Mouse (Mus musculus) heart, embryonic 10.5 days (tissue): ENCODE measurements around the gene Fcgr2b. TPM values are rescaled to one million over a fixed set of nuclear protein-coding genes. Genes with fewer than 3 reads are reported as not detected.

ENCODE experiments used
- DNase-seq: peaks from one replicate; pipeline ENCODE4 v3.0.0-alpha.2; 2017; ENCODE audit warnings: low spot score
- H3K27ac ChIP-seq: fragments of 300-500 bp; sonication (generic); 2 replicates; pipeline ENCODE4 v1.5.1; 2016; ENCODE audit warnings: mild to moderate bottlenecking
- H3K27me3 ChIP-seq: fragments of 300-500 bp; sonication (generic); 2 replicates; pipeline ENCODE4 v1.6.1; 2016; ENCODE audit warnings: mild to moderate bottlenecking; ENCODE audit not compliant: poor library complexity, insufficient read depth, severe bottlenecking
- H3K36me3 ChIP-seq: fragments of 300-500 bp; sonication (generic); 2 replicates; pipeline ENCODE4 v1.6.1; 2016; ENCODE audit warnings: mild to moderate bottlenecking, moderate library complexity
- H3K4me1 ChIP-seq: fragments of 300-500 bp; sonication (generic); 2 replicates; pipeline ENCODE4 v1.6.1; 2016; ENCODE audit warnings: mild to moderate bottlenecking
- H3K4me3 ChIP-seq: fragments of 300-500 bp; sonication (generic); 2 replicates; pipeline ENCODE4 v1.5.1; 2016; ENCODE audit warnings: mild to moderate bottlenecking, moderate library complexity
- H3K9me3 ChIP-seq: fragments of 300-500 bp; sonication (generic); 2 replicates; pipeline ENCODE4 v1.6.1; 2016; ENCODE audit warnings: mild to moderate bottlenecking, moderate library complexity
- WGBS: fragments of 180-500 bp; shearing (Covaris S2); methylation state at CpG from one replicate; pipeline ENCODE4 v1.1.7; 2016; 5-methylcytosine and 5-hydroxymethylcytosine counted together
- polyA plus RNA-seq: library from polyadenylated mRNA; unstranded; fragments of >200 nt; fragmentation: Nextera tagmentation; extraction: Ambion mirVana; gene quantifications from 2 replicates; pipeline ENCODE4 v1.2.1, GENCODE M21; 2016

The Fcgr2b gene
- polyA plus RNA-seq, 1 experiment from 2014 or later: not detected

DNA sequence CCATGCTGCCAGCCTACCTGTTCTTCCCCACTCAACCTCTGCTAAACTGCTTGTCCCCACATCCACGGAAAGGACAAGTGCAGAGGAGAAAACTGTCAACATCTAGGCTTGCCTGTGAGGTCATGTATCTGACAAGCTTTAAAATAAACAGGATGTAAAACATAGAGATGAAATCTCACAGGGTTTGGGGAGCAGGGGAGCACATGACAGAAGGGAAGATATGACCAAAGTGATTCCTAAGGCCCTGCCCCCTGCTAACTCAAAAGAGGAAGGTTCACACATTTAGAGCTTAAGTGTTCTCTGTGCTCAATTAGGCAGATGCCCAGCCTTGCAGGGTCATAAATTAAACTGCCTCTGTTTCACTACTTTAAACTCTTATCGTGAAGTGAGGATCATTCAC lies 42.0 kb downstream of the Fcgr2b start:
- Histone ChIP-seq H3K4me1 (no peaks in the 10 kb centered on the region), H3K27me3 (no peaks in the 10 kb centered on the region), H3K4me3 (no peak overlapping the region), H3K36me3 (no peaks in the 10 kb centered on the region), H3K27ac (no peak overlapping the region), H3K9me3 (no peaks in the 10 kb centered on the region)
- DNase-seq: no peak
- 74% methylated on average over 2 of the region's 2 CpGs for WGBS

DNA sequence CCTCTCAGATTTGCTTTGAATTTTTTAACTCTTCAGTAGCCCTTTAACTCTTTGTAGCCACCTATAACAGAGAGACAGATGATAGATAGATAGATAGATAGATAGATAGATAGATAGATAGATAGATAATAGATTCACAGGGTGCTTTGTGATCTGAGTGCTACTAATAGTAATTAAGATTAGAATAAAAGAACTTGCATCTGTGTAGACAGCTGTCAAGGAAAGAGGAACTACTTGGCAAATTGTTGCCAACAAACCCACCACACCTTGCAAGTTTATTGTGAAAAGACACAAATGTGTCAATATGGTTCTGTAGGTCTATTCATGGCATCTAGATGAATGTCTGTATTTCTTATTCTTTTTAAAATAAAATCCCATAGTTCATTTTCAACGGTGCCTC lies 42.4 kb downstream of the Fcgr2b start:
- Histone ChIP-seq H3K4me1 (no peaks in the 10 kb centered on the region), H3K27ac (no peak overlapping the region), H3K4me3 (no peak overlapping the region), H3K9me3 (no peaks in the 10 kb centered on the region), H3K36me3 (no peaks in the 10 kb centered on the region), H3K27me3 (no peaks in the 10 kb centered on the region)
- DNase-seq: no peak
- 72% methylated on average over 1 of the region's 1 CpGs for WGBS

DNA sequence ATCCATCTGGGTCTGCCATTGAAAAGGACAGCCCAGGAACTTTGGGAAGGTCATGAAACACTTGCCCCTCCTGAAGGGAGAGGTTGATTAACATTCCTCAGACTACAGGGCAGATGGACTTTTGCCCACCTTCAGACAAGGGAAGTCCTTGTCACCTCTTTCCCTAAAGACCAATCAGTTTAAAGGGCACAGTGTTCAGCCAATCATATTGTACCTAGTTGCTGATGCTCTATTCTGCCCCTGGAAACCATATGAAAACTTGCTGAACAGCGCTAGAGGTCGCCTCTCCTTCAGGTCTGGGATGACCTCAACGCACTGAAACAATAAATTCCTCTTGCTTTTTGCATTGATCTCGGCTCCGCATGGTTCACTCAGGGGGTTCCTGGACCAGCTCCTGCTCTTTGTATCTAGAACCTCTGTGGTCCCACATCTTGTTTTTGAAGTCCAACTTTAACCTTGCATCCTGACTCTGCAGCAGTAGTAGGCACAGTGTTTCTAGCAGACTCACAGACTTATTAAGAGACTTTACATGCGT lies 42.9 kb downstream of the Fcgr2b start:
- no peak overlapping the region for H3K4me3 ChIP-seq
- H3K9me3 ChIP-seq: no peaks in the 10 kb centered on the region
- H3K4me1 ChIP-seq: no peaks in the 10 kb centered on the region
- no peaks in the 10 kb centered on the region for H3K27me3 ChIP-seq
- no peak overlapping the region for H3K27ac ChIP-seq
- H3K36me3 ChIP-seq: no peaks in the 10 kb centered on the region
- DNase-seq: no peak
- WGBS: 73% methylated on average over 6 of the region's 6 CpGs

DNA sequence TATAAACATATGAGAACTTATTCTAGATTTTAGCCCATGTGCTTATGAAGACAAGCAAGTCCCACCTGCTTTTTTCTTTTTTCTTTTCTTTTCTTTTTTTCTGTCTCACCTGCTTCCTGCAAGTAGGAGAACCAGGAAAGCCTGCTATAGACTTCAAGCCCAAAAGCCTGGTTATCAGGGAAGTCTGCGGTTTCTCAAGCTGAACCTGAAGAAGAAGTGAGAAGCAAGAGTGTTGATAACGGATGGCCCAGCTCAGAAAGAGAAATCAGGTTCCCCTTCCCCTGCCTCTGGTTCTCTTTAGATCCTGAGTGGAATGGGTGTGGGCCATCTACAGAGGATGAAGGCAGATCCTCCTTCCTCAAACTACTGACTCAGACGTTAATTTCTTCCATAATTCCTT lies 44.3 kb downstream of the Fcgr2b start:
- no peak for DNase-seq
- H3K4me1 ChIP-seq: no peaks in the 10 kb centered on the region
- H3K4me3 ChIP-seq: no peak overlapping the region
- no peak overlapping the region for H3K27ac ChIP-seq
- no peaks in the 10 kb centered on the region for H3K9me3 ChIP-seq
- no peaks in the 10 kb centered on the region for H3K27me3 ChIP-seq
- 74% methylated on average over 3 of the region's 3 CpGs for WGBS
- H3K36me3 ChIP-seq: no peaks in the 10 kb centered on the region

DNA sequence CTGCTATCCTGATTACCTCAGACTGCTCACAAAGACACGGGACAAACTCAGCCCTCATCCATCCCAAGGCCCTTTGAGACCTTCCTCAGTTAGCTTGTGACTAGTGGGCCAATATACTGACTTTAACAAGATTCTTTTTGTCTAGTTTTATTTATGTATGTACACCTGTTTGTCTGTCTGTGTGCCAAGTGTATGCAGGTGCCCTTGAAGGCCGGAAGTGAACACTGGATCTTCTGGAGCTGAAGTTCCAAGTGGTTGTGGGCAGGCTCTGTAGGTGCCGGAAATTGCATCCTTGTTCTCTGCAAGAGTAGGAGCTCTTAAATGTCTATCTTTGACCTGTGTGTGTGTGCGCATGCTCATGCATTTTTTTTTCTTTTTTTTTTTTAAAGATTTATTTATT lies 47.1 kb downstream of the Fcgr2b start:
- 83% methylated on average over 4 of the region's 4 CpGs for WGBS
- no peaks in the 10 kb centered on the region for H3K27me3 ChIP-seq
- H3K9me3 ChIP-seq: no peaks in the 10 kb centered on the region
- H3K4me3 ChIP-seq: no peak overlapping the region
- no peaks in the 10 kb centered on the region for H3K36me3 ChIP-seq
- no peaks in the 10 kb centered on the region for H3K4me1 ChIP-seq
- H3K27ac ChIP-seq: no peak overlapping the region
- DNase-seq: no peak

DNA sequence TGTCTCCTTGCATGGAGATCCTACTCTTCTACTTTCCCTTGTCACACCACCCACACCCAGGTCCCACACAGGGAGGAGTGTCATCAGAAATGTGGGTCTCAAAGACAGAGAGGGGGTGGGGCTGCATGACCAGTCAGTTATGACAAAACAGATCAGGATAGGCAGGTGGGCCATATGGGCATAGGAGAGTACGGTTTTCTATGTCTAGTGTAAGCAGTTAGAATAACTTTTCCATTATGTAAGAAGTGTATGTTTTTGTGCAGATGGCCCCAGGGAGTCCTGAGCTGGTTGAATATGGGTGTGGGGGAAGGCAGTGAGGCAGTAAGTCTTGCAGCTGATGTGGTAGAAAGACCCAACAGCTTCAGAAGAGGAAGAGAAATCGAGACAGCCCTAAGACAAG lies 47.9 kb downstream of the Fcgr2b start:
- H3K9me3 ChIP-seq: no peaks in the 10 kb centered on the region
- H3K27ac ChIP-seq: no peak overlapping the region
- no peak overlapping the region for H3K4me3 ChIP-seq
- H3K4me1 ChIP-seq: no peaks in the 10 kb centered on the region
- no peaks in the 10 kb centered on the region for H3K27me3 ChIP-seq
- no peak for DNase-seq
- H3K36me3 ChIP-seq: no peaks in the 10 kb centered on the region
- 69% methylated on average over 2 of the region's 2 CpGs for WGBS

GRCm38 (mm10) chr1:170927378-170927777 lies 49.0 kb downstream of the Fcgr2b start, which contains the start of gene Fcrla:
Gene Fcrla, minus strand, starts transcription at chr1:170927583.
- Histone ChIP-seq H3K9me3 (no peaks in the 10 kb centered on the region), H3K27ac (no peak within 1 kb of the TSS), H3K36me3 (no peaks in the 10 kb centered on the region), H3K4me1 (no peaks in the 10 kb centered on the region), H3K4me3 (no peak within 1 kb of the TSS), H3K27me3 (no peaks in the 10 kb centered on the region)
- DNase-seq: no peak
- WGBS: 77% methylated on average over 3 of the region's 3 CpGs

DNA sequence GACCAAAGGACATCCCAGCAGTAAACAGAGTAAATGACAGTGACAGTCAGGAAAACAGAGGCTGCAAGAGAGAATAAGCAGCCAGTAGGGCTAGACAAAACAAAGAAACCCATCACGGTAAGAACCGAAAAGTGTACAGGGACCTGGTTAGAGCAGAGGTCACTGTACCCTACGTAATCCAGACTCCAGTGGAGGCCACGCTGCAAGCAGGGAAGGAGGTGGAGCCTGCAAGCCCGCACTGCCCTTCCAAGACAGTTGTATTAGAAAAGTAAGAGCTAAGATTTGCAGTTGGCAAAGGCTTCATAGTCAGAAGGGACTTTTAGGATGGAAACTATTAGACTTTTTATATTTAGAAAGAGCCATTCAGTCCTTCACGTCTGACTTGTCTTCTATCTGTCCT lies 49.4 kb downstream of the Fcgr2b start:
- Histone ChIP-seq H3K4me3 (no peak overlapping the region), H3K4me1 (no peaks in the 10 kb centered on the region), H3K36me3 (no peaks in the 10 kb centered on the region), H3K27ac (no peak overlapping the region), H3K27me3 (no peaks in the 10 kb centered on the region), H3K9me3 (no peaks in the 10 kb centered on the region)
- no peak for DNase-seq
- 55% methylated on average over 6 of the region's 6 CpGs for WGBS

DNA sequence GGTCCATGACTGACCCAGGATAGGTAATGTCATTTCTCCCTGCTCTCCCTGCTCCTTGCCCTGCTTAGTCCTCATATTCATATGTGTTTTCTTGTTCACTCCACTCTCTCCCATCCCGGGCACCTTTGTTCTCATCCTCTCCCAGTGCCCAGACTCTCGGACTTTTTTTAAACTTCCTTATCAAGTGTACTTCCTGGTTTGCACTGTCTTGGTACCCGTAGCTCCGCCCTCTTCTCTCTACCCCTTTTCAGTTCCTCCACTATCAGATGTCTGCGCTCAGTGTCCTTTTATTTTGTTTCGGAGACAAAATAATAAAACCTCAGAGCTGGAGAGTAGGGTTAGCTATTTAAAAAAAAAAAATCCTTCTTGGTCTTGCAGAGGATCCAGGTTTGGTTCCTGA lies 51.9 kb downstream of the Fcgr2b start:
- H3K27me3 ChIP-seq: no peaks in the 10 kb centered on the region
- 53% methylated on average over 6 of the region's 6 CpGs for WGBS

GRCm38 (mm10) chr1:170919308-170919707 lies 57.0 kb downstream of the Fcgr2b start:
- WGBS: 93% methylated on average over 8 of the region's 8 CpGs
- Histone ChIP-seq H3K9me3 (no peaks in the 10 kb centered on the region), H3K27me3 (peaks cover 3% of the 10 kb centered on the region; the same call in 1 of the 2 replicates)

More for the DNA sequence above, 51.9 kb downstream of the Fcgr2b start:
- DNase-seq: no peak
- Histone ChIP-seq H3K36me3 (no peaks in the 10 kb centered on the region), H3K4me1 (no peaks in the 10 kb centered on the region), H3K4me3 (no peak overlapping the region), H3K9me3 (no peaks in the 10 kb centered on the region), H3K27ac (no peak overlapping the region)

DNA sequence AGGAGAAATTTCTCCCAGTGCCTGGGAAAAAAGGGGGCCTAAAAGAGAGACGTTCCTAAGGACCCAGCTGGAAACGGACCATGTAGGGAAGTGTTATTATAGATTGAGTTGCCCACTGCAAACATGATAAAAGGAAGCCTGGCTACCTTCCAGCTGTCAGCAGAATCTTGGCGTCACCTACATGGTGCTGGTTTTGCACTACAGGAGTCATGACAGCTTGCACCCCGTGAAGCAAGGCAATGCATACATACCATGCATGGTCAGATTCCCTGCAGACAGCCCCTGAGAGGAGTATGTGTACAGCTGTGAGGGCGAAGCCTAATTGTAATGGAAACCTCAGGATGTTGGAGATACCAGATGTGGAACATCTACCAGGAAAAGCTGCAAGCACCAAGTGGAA lies 60.7 kb downstream of the Fcgr2b start:
- WGBS: 37% methylated on average over 5 of the region's 5 CpGs

More at GRCm38 (mm10) chr1:170919308-170919707, 57.0 kb downstream of the Fcgr2b start:
- Histone ChIP-seq H3K4me1 (peaks cover 11% of the 10 kb centered on the region; the same call in 1 of the 2 replicates), H3K36me3 (no peaks in the 10 kb centered on the region), H3K27ac (no peak overlapping the region), H3K4me3 (no peak overlapping the region)
- DNase-seq: no peak

GRCm38 (mm10) chr1:170912891-170913615 lies 63.3 kb downstream of the Fcgr2b start, which contains the start of gene Fcrlb:
Gene Fcrlb, minus strand, starts transcription at chr1:170912941.
- Histone ChIP-seq H3K4me1 (peaks cover 17% of the 10 kb centered on the region), H3K27ac (no peak within 1 kb of the TSS), H3K4me3 (no peak within 1 kb of the TSS), H3K9me3 (no peaks in the 10 kb centered on the region), H3K36me3 (no peaks in the 10 kb centered on the region), H3K27me3 (peaks cover 61% of the 10 kb centered on the region)
- WGBS: 74% methylated on average over 5 of the region's 5 CpGs
- no peak for DNase-seq

More for the DNA sequence above, 60.7 kb downstream of the Fcgr2b start:
- Histone ChIP-seq H3K9me3 (no peaks in the 10 kb centered on the region), H3K27ac (peak overlapping the region; percentile 31; the same call in 1 of the 2 replicates), H3K27me3 (peaks cover 35% of the 10 kb centered on the region), H3K4me1 (peaks cover 11% of the 10 kb centered on the region; the same call in 1 of the 2 replicates), H3K36me3 (no peaks in the 10 kb centered on the region), H3K4me3 (no peak overlapping the region)
- peak; percentile 90 for DNase-seq

- WGBS: 75% methylated on average over 11 of the region's 11 CpGs
- Histone ChIP-seq H3K27ac (no peak overlapping the region), H3K9me3 (no peaks in the 10 kb centered on the region), H3K27me3 (peaks cover 71% of the 10 kb centered on the region), H3K36me3 (no peaks in the 10 kb centered on the region), H3K4me1 (peaks cover 26% of the 10 kb centered on the region), H3K4me3 (no peak overlapping the region)
- no peak for DNase-seq
Observed at GRCm38 (mm10) chr1:170911907-170912660, 64.3 kb downstream of the Fcgr2b start.
